Mouse (Mus musculus) erythroblast, embryonic 14.5 days (primary cell): ENCODE results near the gene Dync2li1. TPM values are rescaled to one million over a fixed set of nuclear protein-coding genes. Genes with fewer than 3 reads are reported as not detected.

Source experiments
- H3K27me3 ChIP-seq: 2 replicates; pipeline ENCODE4 v1.6.1; 2012; ENCODE audit warnings: inconsistent platforms; ENCODE audit not compliant: control insufficient read depth
- H3K36me3 ChIP-seq: 2 replicates; pipeline ENCODE4 v1.6.1; 2012; ENCODE audit warnings: mild to moderate bottlenecking, inconsistent platforms; ENCODE audit not compliant: control insufficient read depth
- H3K4me1 ChIP-seq: 2 replicates; pipeline ENCODE4 v1.6.1; 2012; ENCODE audit warnings: inconsistent platforms; ENCODE audit not compliant: control insufficient read depth
- H3K4me3 ChIP-seq: replicated peaks from 2 replicates; pipeline ENCODE3; 2012; ENCODE audit warnings: moderate library complexity, mild to moderate bottlenecking, inconsistent platforms
- H3K9me3 ChIP-seq: 2 replicates; pipeline ENCODE4 v1.6.1; 2012; ENCODE audit warnings: low read length, inconsistent platforms, mixed read lengths; ENCODE audit not compliant: control insufficient read depth
- GATA1 ChIP-seq: IDR thresholded peaks from 2 replicates; pipeline ENCODE4 v1.6.1; 2012; ENCODE audit warnings: low read length, inconsistent platforms, mixed read lengths
- TAL1 ChIP-seq: IDR thresholded peaks from 3 replicates; pipeline ENCODE4 v1.6.1; 2012; ENCODE audit warnings: low read length, inconsistent platforms, mixed read lengths
- polyA plus RNA-seq: library from polyadenylated mRNA; stranded (reverse); fragments of >175 nt; gene quantifications from 2 replicates; pipeline ENCODE4 v1.2.3, GENCODE M21; 2012

The Dync2li1 gene
- polyA plus RNA-seq, 1 experiment: not detected

- no peak overlapping the region for H3K4me3 ChIP-seq
- H3K4me1 ChIP-seq: no peaks in the 10 kb centered on the region
- peaks cover 8% of the 10 kb centered on the region for H3K9me3 ChIP-seq
- no peaks in the 10 kb centered on the region; the same call in 1 of the 2 replicates for H3K27me3 ChIP-seq
- no peaks in the 10 kb centered on the region for H3K36me3 ChIP-seq
- TF ChIP-seq GATA1 (no peak), TAL1 (no peak)
These were observed 7.2 kb upstream of the Dync2li1 start for GRCm38 (mm10) chr17:84619112-84619511.

GRCm38 (mm10) chr17:84620076-84620475 lies 6.2 kb upstream of the Dync2li1 start:
- Histone ChIP-seq H3K4me1 (no peaks in the 10 kb centered on the region), H3K9me3 (no peaks in the 10 kb centered on the region), H3K27me3 (no peaks in the 10 kb centered on the region), H3K36me3 (no peaks in the 10 kb centered on the region), H3K4me3 (no peak overlapping the region)
- TF ChIP-seq TAL1: no peak
- TF ChIP-seq GATA1: no peak

DNA sequence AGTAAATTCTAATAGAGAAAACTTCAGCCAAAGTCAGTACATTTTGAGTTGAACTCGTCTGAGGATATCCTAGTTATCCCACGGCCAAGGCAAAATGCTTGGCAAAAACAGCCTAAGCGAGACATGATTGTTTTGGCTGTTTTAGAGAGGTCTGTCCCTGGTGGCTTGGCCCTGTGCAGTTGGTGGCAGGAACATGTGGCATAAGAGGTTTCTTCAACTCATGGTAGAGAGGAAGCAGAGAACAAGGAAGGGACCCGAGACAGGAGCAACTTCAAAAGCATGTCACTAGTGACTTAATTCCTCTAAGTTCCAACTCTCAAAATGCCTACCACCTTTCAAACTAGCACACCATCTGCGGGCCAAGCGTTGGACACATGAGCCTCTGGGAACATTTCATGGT lies 5.7 kb upstream of the Dync2li1 start:
- Histone ChIP-seq H3K4me1 (no peaks in the 10 kb centered on the region), H3K27me3 (no peaks in the 10 kb centered on the region), H3K9me3 (no peaks in the 10 kb centered on the region), H3K36me3 (no peaks in the 10 kb centered on the region), H3K4me3 (no peak overlapping the region)
- TF ChIP-seq TAL1 (no peak), GATA1 (no peak)

GRCm38 (mm10) chr17:84621209-84621608 lies 5.1 kb upstream of the Dync2li1 start:
- Histone ChIP-seq H3K36me3 (no peaks in the 10 kb centered on the region), H3K4me1 (peaks cover 1% of the 10 kb centered on the region), H3K27me3 (no peaks in the 10 kb centered on the region), H3K4me3 (no peak overlapping the region), H3K9me3 (no peaks in the 10 kb centered on the region)
- no peak for TF ChIP-seq GATA1
- no peak for TF ChIP-seq TAL1

DNA sequence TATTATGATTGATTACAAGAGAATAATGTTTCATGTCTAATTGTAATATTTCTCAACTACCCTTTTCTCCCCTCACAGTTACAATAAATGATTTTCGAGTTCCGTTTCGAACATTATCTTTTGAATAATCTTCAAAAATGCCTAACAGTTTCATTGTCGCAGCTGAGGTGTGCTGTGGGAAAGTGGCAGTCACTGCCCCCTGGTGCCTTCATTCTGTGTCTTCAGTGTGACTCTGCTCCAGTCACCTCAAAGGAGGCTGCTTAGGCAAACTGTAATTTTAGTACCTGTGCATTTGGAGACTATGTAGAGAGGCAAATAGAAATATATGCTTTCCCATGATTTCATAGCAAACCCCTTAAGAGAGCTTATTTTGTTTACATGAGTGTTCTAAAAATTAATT lies 4.3 kb upstream of the Dync2li1 start:
- TF ChIP-seq TAL1 (no peak), GATA1 (no peak)
- peaks cover 4% of the 10 kb centered on the region for H3K4me1 ChIP-seq
- H3K36me3 ChIP-seq: no peaks in the 10 kb centered on the region
- H3K4me3 ChIP-seq: no peak overlapping the region
- H3K27me3 ChIP-seq: no peaks in the 10 kb centered on the region
- no peaks in the 10 kb centered on the region for H3K9me3 ChIP-seq

GRCm38 (mm10) chr17:84622873-84623272 lies 3.4 kb upstream of the Dync2li1 start:
- Histone ChIP-seq H3K36me3 (no peaks in the 10 kb centered on the region), H3K4me3 (no peak overlapping the region), H3K4me1 (peaks cover 4% of the 10 kb centered on the region), H3K27me3 (no peaks in the 10 kb centered on the region), H3K9me3 (no peaks in the 10 kb centered on the region)
- TF ChIP-seq GATA1 (no peak), TAL1 (no peak)

DNA sequence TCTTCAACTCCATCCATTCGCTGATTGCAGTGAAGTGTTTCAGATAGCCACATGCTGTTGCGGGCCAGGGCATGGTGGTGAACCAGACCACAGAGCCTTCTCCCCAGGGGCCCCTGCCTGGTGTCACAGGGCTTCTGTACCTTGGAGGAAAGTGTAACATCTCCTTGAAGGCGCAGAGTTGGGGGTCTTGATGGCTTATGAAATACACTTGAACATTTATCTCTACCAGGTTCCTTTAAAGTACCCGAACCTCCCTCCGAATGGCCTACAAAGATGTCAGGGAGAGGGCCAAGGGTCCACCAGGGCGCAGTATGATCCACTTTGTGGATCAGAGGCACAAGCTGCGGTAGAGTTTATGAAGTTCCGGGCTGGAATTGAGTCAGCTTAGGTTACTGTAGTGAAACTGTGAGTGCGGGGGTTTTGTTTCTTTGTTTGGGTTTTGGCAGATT lies 585 bp downstream of the Dync2li1 start:
- Histone ChIP-seq H3K27me3 (no peaks in the 10 kb centered on the region), H3K4me3 (no peak overlapping the region), H3K36me3 (no peaks in the 10 kb centered on the region), H3K9me3 (no peaks in the 10 kb centered on the region), H3K4me1 (peaks cover 4% of the 10 kb centered on the region)
- TF ChIP-seq GATA1 (no peak), TAL1 (no peak)

DNA sequence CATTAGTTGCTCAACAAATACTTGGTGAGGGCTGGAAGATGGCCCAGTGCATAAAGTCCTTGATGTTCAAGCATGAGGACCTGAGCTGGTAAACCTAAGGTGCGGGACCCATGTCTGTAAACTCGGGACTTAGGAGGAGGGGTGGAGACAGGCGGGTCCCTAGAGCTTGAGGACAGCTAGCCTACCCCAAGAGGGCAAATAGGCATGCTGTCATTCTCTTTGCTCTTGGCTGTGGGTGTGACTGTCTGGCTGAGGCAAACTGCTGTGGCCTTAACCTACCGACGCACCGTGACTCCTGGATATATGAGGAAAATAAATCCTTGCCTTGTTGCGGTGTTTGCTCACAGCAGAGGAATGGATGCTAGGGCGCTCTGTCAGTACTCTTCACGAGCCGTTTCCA lies 1.4 kb downstream of the Dync2li1 start:
- H3K27me3 ChIP-seq: no peaks in the 10 kb centered on the region
- TF ChIP-seq GATA1 (no peak), TAL1 (no peak)
- H3K36me3 ChIP-seq: no peaks in the 10 kb centered on the region
- H3K4me1 ChIP-seq: peaks cover 4% of the 10 kb centered on the region
- H3K4me3 ChIP-seq: no peak overlapping the region
- no peaks in the 10 kb centered on the region for H3K9me3 ChIP-seq

DNA sequence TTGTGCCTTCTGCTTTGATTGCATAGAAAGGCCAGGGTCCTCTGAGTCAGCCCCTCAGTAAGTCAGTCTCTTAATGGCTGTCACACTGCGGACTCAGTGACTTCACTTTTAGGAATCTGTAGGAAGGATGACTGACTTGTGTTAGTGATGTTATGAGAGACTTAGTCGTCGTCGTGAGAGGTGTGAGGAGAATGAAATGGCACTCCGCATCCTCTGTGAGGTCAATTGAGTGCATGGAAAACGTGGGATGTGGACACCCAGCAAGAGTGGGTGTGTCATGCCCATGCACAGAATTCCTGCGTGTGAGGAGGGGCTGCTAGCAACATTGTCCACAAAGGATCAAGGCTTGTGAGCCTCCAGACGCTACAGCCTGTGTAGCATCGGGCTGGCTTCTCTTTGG lies 2.3 kb downstream of the Dync2li1 start:
- no peak overlapping the region for H3K4me3 ChIP-seq
- TF ChIP-seq GATA1: no peak
- TF ChIP-seq TAL1: no peak
- H3K9me3 ChIP-seq: no peaks in the 10 kb centered on the region
- H3K27me3 ChIP-seq: no peaks in the 10 kb centered on the region
- peaks cover 4% of the 10 kb centered on the region for H3K4me1 ChIP-seq
- H3K36me3 ChIP-seq: no peaks in the 10 kb centered on the region

DNA sequence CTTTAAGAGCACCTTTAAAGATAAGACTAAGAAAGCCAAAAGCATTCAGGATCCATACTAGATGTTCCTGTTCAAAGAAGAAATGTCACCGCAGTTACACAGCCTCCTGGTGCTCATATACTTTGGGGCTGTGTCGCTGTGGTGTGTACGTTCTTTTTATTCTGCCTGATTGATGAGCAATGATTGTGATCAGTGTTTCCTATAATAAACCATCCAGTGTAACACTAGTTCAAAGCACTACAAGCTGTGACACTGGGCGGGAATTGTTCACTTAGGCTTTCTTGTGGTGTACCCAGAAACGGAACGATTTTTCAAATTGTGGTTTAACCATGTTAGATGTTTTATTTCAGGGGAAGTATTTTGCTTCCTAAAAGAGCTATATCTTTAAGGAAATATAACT lies 5.5 kb downstream of the Dync2li1 start:
- Histone ChIP-seq H3K36me3 (no peaks in the 10 kb centered on the region), H3K9me3 (no peaks in the 10 kb centered on the region), H3K4me3 (no peak overlapping the region), H3K4me1 (no peaks in the 10 kb centered on the region; the same call in 1 of the 2 replicates), H3K27me3 (no peaks in the 10 kb centered on the region)
- no peak for TF ChIP-seq GATA1
